Mouse (Mus musculus) ES-E14 (cell line): ENCODE measurements around the gene Tacc2. TPM values are rescaled to one million over a fixed set of nuclear protein-coding genes. Genes with fewer than 3 reads are reported as not detected.

Source experiments
- DNase-seq: peaks from one replicate; pipeline ENCODE4 v3.0.0-alpha.2; 2013; ENCODE audit warnings: low read depth, low spot score
- H3K27ac ChIP-seq: 2 replicates; pipeline ENCODE4 v1.5.1; 2012; ENCODE audit warnings: low read depth, mild to moderate bottlenecking, low read length, moderate library complexity, mixed read lengths; ENCODE audit not compliant: poor library complexity, insufficient read depth, severe bottlenecking
- H3K36me3 ChIP-seq: 2 replicates; pipeline ENCODE4 v1.6.1; 2012; ENCODE audit warnings: mild to moderate bottlenecking, low read length, moderate library complexity, mixed read lengths; ENCODE audit not compliant: control insufficient read depth, poor library complexity, insufficient read depth, severe bottlenecking
- H3K4me1 ChIP-seq, 2 experiments: fragments of 150-350 bp in 1 of 2; sonication (generic) in 1 of 2; 2 replicates each; pipeline ENCODE4 v1.6.1; 2012; ENCODE audit warnings: low read length in 2 of 2, mild to moderate bottlenecking in 1 of 2, mixed read lengths in 1 of 2; ENCODE audit not compliant: control insufficient read depth in 2 of 2, insufficient read depth in 2 of 2, poor library complexity in 1 of 2
- H3K4me3 ChIP-seq, 2 experiments: fragments of 150-350 bp in 1 of 2; sonication (generic) in 1 of 2; 2 replicates each; pipeline ENCODE4 v1.5.1; 2012; ENCODE audit warnings: low read length in 2 of 2, low read depth in 1 of 2, mild to moderate bottlenecking in 1 of 2, mixed read lengths in 1 of 2; ENCODE audit not compliant: insufficient read depth in 1 of 2, poor library complexity in 1 of 2, severe bottlenecking in 1 of 2
- H3K9ac ChIP-seq: 2 replicates; pipeline ENCODE4 v1.6.1; 2012; ENCODE audit warnings: low read depth, mild to moderate bottlenecking, low read length, mixed read lengths; ENCODE audit not compliant: poor library complexity, insufficient read depth, severe bottlenecking
- H3K9me3 ChIP-seq: fragments of 150-350 bp; sonication (generic); 2 replicates; pipeline ENCODE4 v1.6.1; 2012; ENCODE audit warnings: low read depth, mild to moderate bottlenecking, low read length; ENCODE audit not compliant: control insufficient read depth, insufficient read depth
- CHD2 ChIP-seq: IDR thresholded peaks from 2 replicates; pipeline ENCODE4 v1.6.1; 2014; ENCODE audit warnings: mild to moderate bottlenecking, low read depth, low read length, inconsistent platforms
- HCFC1 ChIP-seq: IDR thresholded peaks from 2 replicates; pipeline ENCODE4 v1.6.1; 2012; ENCODE audit warnings: low read length, inconsistent platforms, borderline replicate concordance; ENCODE audit not compliant: insufficient read depth
- MAFK ChIP-seq: IDR thresholded peaks from 2 replicates; pipeline ENCODE4 v1.6.1; 2014; ENCODE audit warnings: mild to moderate bottlenecking, low read depth, low read length, inconsistent platforms; ENCODE audit not compliant: insufficient read depth
- ZC3H11A ChIP-seq: IDR thresholded peaks from 2 replicates; pipeline ENCODE4 v1.6.1; 2012; ENCODE audit warnings: low read depth, mild to moderate bottlenecking, inconsistent platforms, low read length, borderline replicate concordance
- ZNF384 ChIP-seq: IDR thresholded peaks from 2 replicates; pipeline ENCODE4 v1.6.1; 2012; ENCODE audit warnings: low read depth, low read length, inconsistent platforms
- in situ Hi-C, 2 experiments: fragments of 600-800 bp; cut with MboI; formaldehyde crosslinking; loops; one replicate each; pipeline ENCODE4 v1.15.1; 2025; ENCODE audit warnings: low sequenced_read_pairs in 2 of 2, inconsistent platforms in 1 of 2; ENCODE audit not compliant: unreplicated experiment in 2 of 2
- total RNA-seq: library from RNA; depleted of rRNA; stranded (reverse); fragments of 300-350 nt; gene quantifications from 2 replicates; pipeline ENCODE4 v1.2.3, GENCODE M21; 2012

The Tacc2 gene
- total RNA-seq, 1 experiment: 23.2 TPM

- H3K9ac ChIP-seq: no peak overlapping the region
- H3K4me3 ChIP-seq: no peak overlapping the region
- no peak overlapping the region for H3K27ac ChIP-seq
- in situ Hi-C loops: no loop called here
- H3K9me3 ChIP-seq: no peaks in the 10 kb centered on the region
- TF ChIP-seq CHD2 (no peak), ZNF384 (no peak), MAFK (no peak), ZC3H11A (no peak), HCFC1 (no peak)
- DNase-seq: no peak
- H3K4me1 ChIP-seq: peaks cover 0 to 2% of the 10 kb centered on the region in 2 experiments; a peak in 1 of 4 replicates
- peaks cover 40% of the 10 kb centered on the region; the same call in 1 of the 2 replicates for H3K36me3 ChIP-seq
Observed at GRCm38 (mm10) chr7:130757326-130757865, 180.2 kb downstream of the Tacc2 start.

GRCm38 (mm10) chr7:130762071-130762897, 185.0 kb downstream of the Tacc2 start:
- in situ Hi-C loops: no loop called here
- peak; percentile 73 for DNase-seq
- TF ChIP-seq MAFK (no peak), ZNF384 (no peak), HCFC1 (no peak), CHD2 (no peak), ZC3H11A (no peak)
- Histone ChIP-seq H3K36me3 (peaks cover 16% of the 10 kb centered on the region; the same call in 1 of the 2 replicates), H3K9me3 (no peaks in the 10 kb centered on the region), H3K27ac (no peak overlapping the region), H3K4me3 (no peak overlapping the region), H3K9ac (peak overlapping the region; percentile 26; the same call in 1 of the 2 replicates), H3K4me1 (peaks cover 0 to 8% of the 10 kb centered on the region in 2 experiments; a peak in 1 of 4 replicates)

- peaks cover 13% of the 10 kb centered on the region; the same call in 1 of the 2 replicates for H3K36me3 ChIP-seq
- in situ Hi-C loops: no loop called here
Observed at GRCm38 (mm10) chr7:130764160-130764559, 186.9 kb downstream of the Tacc2 start.

GRCm38 (mm10) chr7:130766411-130767170, 189.4 kb downstream of the Tacc2 start:
- peak overlapping the region; percentile 49 to 57 for H3K4me3 ChIP-seq
- peak; percentile 37 for DNase-seq
- in situ Hi-C loops: loop anchor here in 1 of 2 experiments (5.0 kb wide), 1 partner anchor 146 kb away; no protein-coding TSS in a partner anchor

More at GRCm38 (mm10) chr7:130764160-130764559, 186.9 kb downstream of the Tacc2 start:
- no peak for DNase-seq
- H3K9me3 ChIP-seq: no peaks in the 10 kb centered on the region
- H3K4me1 ChIP-seq: peaks cover 0 to 8% of the 10 kb centered on the region in 2 experiments; a peak in 1 of 4 replicates
- H3K9ac ChIP-seq: no peak overlapping the region
- no peak for TF ChIP-seq MAFK
- no peak for TF ChIP-seq HCFC1
- TF ChIP-seq CHD2: no peak
- no peak for TF ChIP-seq ZC3H11A
- TF ChIP-seq ZNF384: no peak
- H3K4me3 ChIP-seq: no peak overlapping the region
- H3K27ac ChIP-seq: no peak overlapping the region

More at GRCm38 (mm10) chr7:130766411-130767170, 189.4 kb downstream of the Tacc2 start:
- Histone ChIP-seq H3K4me1 (peaks cover 0 to 8% of the 10 kb centered on the region in 2 experiments; a peak in 1 of 4 replicates), H3K27ac (no peak overlapping the region), H3K9me3 (no peaks in the 10 kb centered on the region), H3K9ac (peak overlapping the region; percentile 59), H3K36me3 (peaks cover 4% of the 10 kb centered on the region; the same call in 1 of the 2 replicates)
- no peak for TF ChIP-seq ZNF384
- TF ChIP-seq ZC3H11A: no peak
- no peak for TF ChIP-seq CHD2
- TF ChIP-seq MAFK: no peak
- TF ChIP-seq HCFC1: no peak
